ENCODE assay signal across 29 mouse cellular contexts in the genomic region with DNA sequence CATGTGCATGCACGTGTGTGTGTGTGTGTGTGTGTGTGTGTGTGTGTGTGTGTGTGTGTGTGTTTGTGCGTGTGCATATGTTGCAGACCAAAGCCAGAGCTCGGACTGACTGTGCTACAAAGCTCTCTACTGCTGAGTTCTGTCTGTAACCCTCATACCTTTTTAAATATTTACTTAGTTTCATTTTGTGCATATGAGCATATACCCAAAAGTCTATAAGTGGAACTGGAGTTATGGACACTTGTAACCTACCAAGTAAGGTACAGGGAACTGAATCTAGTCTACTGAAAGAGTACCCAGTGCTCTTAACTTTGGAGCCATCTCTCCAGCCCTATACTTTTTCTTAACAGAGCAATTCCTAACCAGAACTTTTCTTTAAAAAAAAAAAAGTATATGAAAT.
"Had no signal": no experiment of that assay in that cellular context is flagged by ENCODE, and none has a peak within 500 bp of the region (broad histone marks: within the 10 kb centered on the region; RNA-seq: fewer than 3 reads in every experiment).

No protein-coding gene starts in this region.

- ATAC-seq: liver, embryonic 12.5 days; liver, postnatal 0 days; midbrain, embryonic 13.5 days; midbrain, embryonic 15.5 days; midbrain, embryonic 16.5 days had no signal

- H3K36me3 ChIP-seq: liver, embryonic 15.5 days; midbrain, embryonic 15.5 days had no signal

- H3K9me3 ChIP-seq: limb, embryonic 10.5 days; limb, embryonic 12.5 days; limb, embryonic 13.5 days; limb, embryonic 15.5 days; liver, embryonic 12.5 days; liver, embryonic 13.5 days; liver, embryonic 15.5 days; megakaryocyte, embryonic 14.5 days; midbrain, embryonic 10.5 days; midbrain, embryonic 12.5 days; midbrain, embryonic 13.5 days; midbrain, embryonic 15.5 days; neural tube, embryonic 12.5 days had no signal

- H3K27me3 ChIP-seq: limb, embryonic 12.5 days; limb, embryonic 13.5 days; limb, embryonic 15.5 days; liver, embryonic 12.5 days; liver, embryonic 13.5 days; liver, embryonic 15.5 days; megakaryocyte, embryonic 14.5 days; midbrain, embryonic 12.5 days; midbrain, embryonic 13.5 days; midbrain, embryonic 15.5 days; neural tube, embryonic 12.5 days had no signal

- DNase-seq: layer of hippocampus, postnatal 36 days; left cerebral cortex, postnatal 4 days; liver; liver, embryonic 13.5 days; liver, postnatal 0 days; lung, adult 2 months; lung, embryonic 14.5 days; lung, postnatal 14 days; lung, postnatal 4 days; midbrain, embryonic 14.5 days had no signal

- H3K4me2 ChIP-seq: limb, embryonic 12.5 days; limb, embryonic 13.5 days; limb, embryonic 15.5 days; liver, embryonic 11.5 days; liver, embryonic 12.5 days; liver, embryonic 13.5 days; liver, embryonic 15.5 days; lung, embryonic 14.5 days; midbrain, embryonic 11.5 days; midbrain, embryonic 12.5 days; midbrain, embryonic 13.5 days; midbrain, embryonic 15.5 days; neural tube, embryonic 12.5 days had no signal

- H3K4me3 ChIP-seq: left cerebral cortex, adult 2 months; limb, embryonic 10.5 days; limb, embryonic 12.5 days; limb, embryonic 13.5 days; limb, embryonic 15.5 days; liver, embryonic 12.5 days; liver, embryonic 13.5 days; liver, embryonic 15.5 days; megakaryocyte, embryonic 14.5 days; midbrain, embryonic 10.5 days; midbrain, embryonic 12.5 days; midbrain, embryonic 13.5 days; midbrain, embryonic 15.5 days; myocyte; neural tube, embryonic 12.5 days had no signal

- H3K9ac ChIP-seq: limb, embryonic 12.5 days; limb, embryonic 13.5 days; limb, embryonic 15.5 days; liver, embryonic 12.5 days; liver, embryonic 13.5 days; liver, embryonic 14.5 days; liver, embryonic 15.5 days; liver, postnatal 0 days; lung, embryonic 14.5 days; midbrain, embryonic 12.5 days; midbrain, embryonic 13.5 days; midbrain, embryonic 15.5 days; neural tube, embryonic 12.5 days had no signal

- H3K27ac ChIP-seq: left cerebral cortex, adult 2 months; limb, embryonic 10.5 days; limb, embryonic 12.5 days; limb, embryonic 13.5 days; limb, embryonic 15.5 days; liver, embryonic 12.5 days; liver, embryonic 13.5 days; liver, embryonic 14.5 days; liver, embryonic 15.5 days; macrophage; midbrain, embryonic 10.5 days; midbrain, embryonic 12.5 days; midbrain, embryonic 13.5 days; midbrain, embryonic 15.5 days; neural tube, embryonic 12.5 days had no signal

- H3K4me1 ChIP-seq: limb, embryonic 10.5 days; limb, embryonic 12.5 days; limb, embryonic 13.5 days; limb, embryonic 15.5 days; liver, embryonic 12.5 days; liver, embryonic 13.5 days; liver, embryonic 15.5 days; midbrain, embryonic 10.5 days; midbrain, embryonic 12.5 days; midbrain, embryonic 13.5 days; midbrain, embryonic 15.5 days; neural tube, embryonic 12.5 days had no signal
